Mouse (Mus musculus): ENCODE data around the gene Slc25a1. TPM values are rescaled to one million over a fixed set of nuclear protein-coding genes. Genes with fewer than 3 reads are reported as not detected.

Slc25a1 gene
- total and polyA plus RNA-seq, 3 experiments, result 113 to 141 (median 134) TPM

DNA sequence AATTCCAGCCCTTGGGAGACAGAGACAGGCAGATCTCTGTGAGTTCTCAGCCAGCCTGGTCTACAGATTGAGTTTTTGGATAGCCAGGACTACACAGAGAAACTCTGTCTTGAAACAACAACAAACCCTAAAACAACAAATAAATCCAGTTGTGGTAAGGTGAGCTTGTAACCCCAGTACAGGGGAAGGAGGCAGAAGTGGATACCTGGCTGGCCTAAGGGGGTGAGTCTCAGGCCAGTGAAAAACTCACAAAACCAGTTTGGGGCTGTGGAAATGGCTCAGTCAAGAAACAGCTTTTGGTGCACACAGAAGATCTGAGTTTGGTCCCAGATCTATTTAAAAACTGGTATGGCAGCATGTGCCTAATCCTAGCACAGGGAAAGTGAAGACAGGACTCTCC, 45.8 kb downstream of the Slc25a1 start:
- DNase-seq (ENCODE audit: extremely low read depth), result no peak
- peaks cover 22 to 93% of the 10 kb centered on the region in 2 experiments for H3K36me3 ChIP-seq (replicated peaks in 1 of 2; ENCODE audit: control insufficient read depth in 1 of 2, insufficient read depth in 1 of 2, low read length in 1 of 2)
- in situ Hi-C loops (cut with MboI; ENCODE audit: low pct_ligation_motif_present, low pct_unique_long_range_greater_than_20kb, low sequenced_read_pairs), result no loop called here
- peaks cover 11% of the 10 kb centered on the region for H3K9me3 ChIP-seq (replicated peaks; ENCODE audit: low read length)
- no peak overlapping the region for H3K9ac ChIP-seq (ENCODE audit: insufficient read depth, low read depth)
- H3K27me3 ChIP-seq (replicated peaks), result no peaks in the 10 kb centered on the region
- dilution Hi-C loops (cut with MboI; ENCODE audit: extremely low pct_ligation_motif_present, extremely low pct_unique_long_range_greater_than_20kb, low sequenced_read_pairs), result no loop called here
- H3K4me1 ChIP-seq (ENCODE audit: control insufficient read depth in 1 of 2, insufficient read depth in 2 of 2), result peaks cover 8 to 36% of the 10 kb centered on the region in 2 experiments
- no peak overlapping the region for H3K27ac ChIP-seq (ENCODE audit: insufficient read depth, low read depth)
- H3K79me2 ChIP-seq (replicated peaks; ENCODE audit: control insufficient read depth, extremely low read depth, insufficient read depth, poor library complexity, severe bottlenecking), result peaks cover 49% of the 10 kb centered on the region
- no peak overlapping the region for H3K4me2 ChIP-seq (ENCODE audit: insufficient read depth, low read depth, poor library complexity, severe bottlenecking)
- no peak overlapping the region for H3K4me3 ChIP-seq (replicated peaks in 1 of 3; ENCODE audit: low read depth in 2 of 3, low read length in 2 of 3, poor library complexity in 1 of 3)
- TF ChIP-seq RAD21 (IDR thresholded peaks at IDR 0.05; ENCODE audit: low read depth, low read length) (no peak), BHLHE40 (IDR thresholded peaks at IDR 0.05; ENCODE audit: low read depth, low read length) (no peak), PAX5 (IDR thresholded peaks at IDR 0.05; ENCODE audit: low read length) (no peak), ZMIZ1 (IDR thresholded peaks at IDR 0.05; ENCODE audit: low read depth, low read length) (no peak), MAZ (IDR thresholded peaks at IDR 0.05; ENCODE audit: low read depth, low read length) (no peak), KAT2A (IDR thresholded peaks at IDR 0.05; ENCODE audit: insufficient replicate concordance, low read length) (no peak), CTCF (conservative IDR thresholded peaks at IDR 0.05 in 1 of 2, IDR thresholded peaks at IDR 0.05 in 1 of 2; ENCODE audit: low read depth in 2 of 2, low read length in 2 of 2) (no peak), NELFE (IDR thresholded peaks at IDR 0.05; ENCODE audit: low read depth, low read length) (no peak), MAX (IDR thresholded peaks at IDR 0.05; ENCODE audit: low read length) (no peak), USF1 (IDR thresholded peaks at IDR 0.05; ENCODE audit: low read depth, low read length) (no peak), POLR2AphosphoS2 (IDR thresholded peaks at IDR 0.05; ENCODE audit: low read depth, low read length) (no peak), POLR2A (IDR thresholded peaks at IDR 0.05; ENCODE audit: low read depth, low read length) (no peak), ZC3H11A (IDR thresholded peaks at IDR 0.05; ENCODE audit: low read depth, low read length) (no peak), GABPA (IDR thresholded peaks at IDR 0.05; ENCODE audit: insufficient replicate concordance, low read depth, low read length) (no peak), EP300 (IDR thresholded peaks at IDR 0.05; ENCODE audit: low read length) (no peak), ELF1 (IDR thresholded peaks at IDR 0.05; ENCODE audit: low read depth, low read length) (no peak), MEF2A (IDR thresholded peaks at IDR 0.05; ENCODE audit: borderline replicate concordance, low read depth, low read length) (no peak), TBP (conservative IDR thresholded peaks at IDR 0.05; ENCODE audit: low read depth, low read length) (no peak), TCF12 (IDR thresholded peaks at IDR 0.05; ENCODE audit: low read depth, low read length) (no peak), SMC3 (IDR thresholded peaks at IDR 0.05; ENCODE audit: low read depth, low read length) (no peak)

DNA sequence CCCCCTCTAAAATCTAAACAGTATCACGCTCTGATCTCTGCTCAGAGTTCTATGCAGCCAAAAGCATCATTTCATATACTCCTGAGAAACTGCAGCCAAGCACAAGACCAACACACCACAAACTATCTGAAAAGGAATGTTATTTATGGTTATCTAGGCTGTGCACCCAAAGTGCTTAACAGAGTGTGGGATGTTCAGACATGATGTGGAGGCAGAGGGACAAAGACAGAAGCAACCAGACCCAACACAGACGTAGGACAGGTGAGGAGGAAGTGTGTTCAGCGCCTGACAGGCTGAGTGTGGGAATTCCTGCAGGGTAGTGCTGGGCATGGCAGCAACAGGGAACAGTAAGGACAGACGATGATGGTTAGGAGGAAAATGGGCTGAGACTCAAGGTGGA, 48.4 kb downstream of the Slc25a1 start:
- no peak for DNase-seq (ENCODE audit: extremely low read depth)
- H3K4me2 ChIP-seq (ENCODE audit: insufficient read depth, low read depth, poor library complexity, severe bottlenecking), result no peak overlapping the region
- dilution Hi-C loops (cut with MboI; ENCODE audit: extremely low pct_ligation_motif_present, extremely low pct_unique_long_range_greater_than_20kb, low sequenced_read_pairs) (no loop called here), in situ Hi-C loops (cut with MboI; ENCODE audit: low pct_ligation_motif_present, low pct_unique_long_range_greater_than_20kb, low sequenced_read_pairs) (no loop called here)
- peaks cover 44% of the 10 kb centered on the region for H3K79me2 ChIP-seq (replicated peaks; ENCODE audit: control insufficient read depth, extremely low read depth, insufficient read depth, poor library complexity, severe bottlenecking)
- H3K9ac ChIP-seq (ENCODE audit: insufficient read depth, low read depth), result no peak overlapping the region
- peaks cover 20 to 81% of the 10 kb centered on the region in 2 experiments for H3K36me3 ChIP-seq (replicated peaks in 1 of 2; ENCODE audit: control insufficient read depth in 1 of 2, insufficient read depth in 1 of 2, low read length in 1 of 2)
- peaks cover 11% of the 10 kb centered on the region for H3K9me3 ChIP-seq (replicated peaks; ENCODE audit: low read length)
- no peak overlapping the region for H3K27ac ChIP-seq (ENCODE audit: insufficient read depth, low read depth)
- H3K4me1 ChIP-seq (ENCODE audit: control insufficient read depth in 1 of 2, insufficient read depth in 2 of 2), result peaks cover 7 to 17% of the 10 kb centered on the region in 2 experiments
- H3K4me3 ChIP-seq (replicated peaks in 1 of 3; ENCODE audit: low read depth in 2 of 3, low read length in 2 of 3, poor library complexity in 1 of 3), result no peak overlapping the region
- H3K27me3 ChIP-seq (replicated peaks), result no peaks in the 10 kb centered on the region
- TF ChIP-seq ZC3H11A (IDR thresholded peaks at IDR 0.05; ENCODE audit: low read depth, low read length) (no peak), JUN (IDR thresholded peaks at IDR 0.05; ENCODE audit: insufficient read depth, low read depth, low read length) (no peak), MEF2A (IDR thresholded peaks at IDR 0.05; ENCODE audit: borderline replicate concordance, low read depth, low read length) (no peak), BHLHE40 (IDR thresholded peaks at IDR 0.05; ENCODE audit: low read depth, low read length) (no peak), USF2 (conservative IDR thresholded peaks at IDR 0.05; ENCODE audit: low read depth, low read length) (no peak), HCFC1 (IDR thresholded peaks at IDR 0.05; ENCODE audit: low read depth, low read length) (no peak), MAX (IDR thresholded peaks at IDR 0.05; ENCODE audit: low read length) (no peak), KAT2A (IDR thresholded peaks at IDR 0.05; ENCODE audit: insufficient replicate concordance, low read length) (no peak), NELFE (IDR thresholded peaks at IDR 0.05; ENCODE audit: low read depth, low read length) (no peak), EP300 (IDR thresholded peaks at IDR 0.05; ENCODE audit: low read length) (no peak), MAFK (IDR thresholded peaks at IDR 0.05; ENCODE audit: insufficient replicate concordance, low read length) (no peak), PAX5 (IDR thresholded peaks at IDR 0.05; ENCODE audit: low read length) (no peak), NRF1 (IDR thresholded peaks at IDR 0.05; ENCODE audit: low read depth, low read length) (no peak)
